Mouse (Mus musculus): Measurements from ENCODE around the gene Ccdc188.

GRCm38 (mm10) chr16:18252736-18253135, 35.1 kb downstream of the Ccdc188 start:
- no peak for TF ChIP-seq GATA1 (IDR thresholded peaks at IDR 0.05; ENCODE audit: borderline replicate concordance, low read length)
- no peak for TF ChIP-seq FLI1 (IDR thresholded peaks at IDR 0.05; ENCODE audit: low read length)

Measured in megakaryocyte, embryonic 14.5 days (primary cell).